Mouse (Mus musculus): ENCODE results near the gene Pum1.

Gene Pum1

GRCm38 (mm10) chr4:130726118-130726517, 63.0 kb downstream of the Pum1 start:
- DNase-seq (ENCODE audit: low spot score) = peak; percentile 34

GRCm38 (mm10) chr4:130735957-130736356, 72.8 kb downstream of the Pum1 start:
- no peak for DNase-seq (ENCODE audit: low spot score)

GRCm38 (mm10) chr4:130738527-130738926, 75.4 kb downstream of the Pum1 start:
- peak; percentile 78 for DNase-seq (ENCODE audit: low spot score)

- no peak for DNase-seq (ENCODE audit: low spot score)
These were observed 80.9 kb downstream of the Pum1 start for GRCm38 (mm10) chr4:130744058-130744457.

GRCm38 (mm10) chr4:130745561-130746306, 82.6 kb downstream of the Pum1 start:
- no peak for DNase-seq (ENCODE audit: low spot score)

GRCm38 (mm10) chr4:130749566-130749965, 86.4 kb downstream of the Pum1 start:
- DNase-seq (ENCODE audit: low spot score) = no peak

- DNase-seq (ENCODE audit: low spot score) = no peak
These were observed 88.8 kb downstream of the Pum1 start for GRCm38 (mm10) chr4:130751966-130752365.

GRCm38 (mm10) chr4:130752591-130752990, 89.5 kb downstream of the Pum1 start:
- no peak for DNase-seq (ENCODE audit: low spot score)

GRCm38 (mm10) chr4:130753755-130754154, 90.6 kb downstream of the Pum1 start:
- no peak for DNase-seq (ENCODE audit: low spot score)

GRCm38 (mm10) chr4:130754776-130755175, 91.7 kb downstream of the Pum1 start:
- no peak for DNase-seq (ENCODE audit: low spot score)

- DNase-seq (ENCODE audit: low spot score) = no peak
These were observed 96.8 kb downstream of the Pum1 start for GRCm38 (mm10) chr4:130759875-130760274.

GRCm38 (mm10) chr4:130761809-130762208, 98.7 kb downstream of the Pum1 start:
- no peak for DNase-seq (ENCODE audit: low spot score)

GRCm38 (mm10) chr4:130765399-130766160, 102.5 kb downstream of the Pum1 start:
- DNase-seq (ENCODE audit: low spot score) = no peak

GRCm38 (mm10) chr4:130766387-130766786, 103.3 kb downstream of the Pum1 start:
- DNase-seq (ENCODE audit: low spot score) = no peak

- no peak for DNase-seq (ENCODE audit: low spot score)
These were observed 103.8 kb downstream of the Pum1 start for GRCm38 (mm10) chr4:130766926-130767325.

GRCm38 (mm10) chr4:130773899-130774298, 110.8 kb downstream of the Pum1 start:
- no peak for DNase-seq (ENCODE audit: low spot score)

GRCm38 (mm10) chr4:130774822-130775221, 111.7 kb downstream of the Pum1 start:
- no peak for DNase-seq (ENCODE audit: low spot score)

- DNase-seq (ENCODE audit: low spot score) = no peak
These were observed 114.5 kb downstream of the Pum1 start for GRCm38 (mm10) chr4:130777647-130778046.

- DNase-seq (ENCODE audit: low spot score) = no peak
These were observed 115.9 kb downstream of the Pum1 start for GRCm38 (mm10) chr4:130779037-130779436.

- DNase-seq (ENCODE audit: low spot score) = no peak
These were observed 119.4 kb downstream of the Pum1 start for GRCm38 (mm10) chr4:130782492-130782891.

- DNase-seq (ENCODE audit: low spot score) = peak; percentile 76
These were observed 121.6 kb downstream of the Pum1 start for GRCm38 (mm10) chr4:130784755-130785154.

- DNase-seq (ENCODE audit: low spot score) = no peak
These were observed 124.4 kb downstream of the Pum1 start for GRCm38 (mm10) chr4:130787530-130787929.

- peak; percentile 95 for DNase-seq (ENCODE audit: low spot score)
These were observed 127.1 kb downstream of the Pum1 start for GRCm38 (mm10) chr4:130790180-130790579.
